Mouse (Mus musculus): ENCODE data around the gene S100a13.
A peak's percentile ranks its signal among the peaks of the same experiment; 100 is the strongest.

DNA sequence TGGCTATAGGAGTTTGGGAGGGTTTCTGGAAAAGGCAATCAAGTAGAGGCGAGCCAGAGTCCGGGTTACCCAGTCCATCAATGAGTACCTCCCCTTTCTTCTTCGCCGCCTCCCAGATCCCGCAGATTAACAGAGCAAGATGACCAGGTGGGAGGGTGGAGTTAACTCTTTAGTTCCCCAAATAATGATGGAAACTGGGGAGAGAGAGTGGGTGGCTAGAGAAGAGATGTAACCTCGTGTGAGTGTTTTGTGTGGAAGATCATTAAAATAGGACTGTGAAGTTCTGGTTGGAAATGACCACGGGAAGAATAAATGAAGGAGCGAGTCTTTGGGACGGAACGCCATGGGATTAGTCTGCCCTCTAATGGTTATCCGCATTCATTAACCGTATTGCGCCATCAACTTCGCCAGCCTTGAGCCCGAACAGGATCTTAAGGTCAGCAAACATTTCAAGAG is 47.9 kb upstream of the S100a13 start:
- TF ChIP-seq CTCF (IDR thresholded peaks at IDR 0.05; ENCODE audit: low read depth) (peak; percentile 78), EP300 (IDR thresholded peaks at IDR 0.05; ENCODE audit: low read depth) (no peak)

Measured in liver, embryonic 14.5 days (tissue).